Mouse (Mus musculus) cortical plate, adult 2 months (tissue): ENCODE data around the gene Cited2.

Experiments
- CTCF ChIP-seq: fragments of 200-500 bp; IDR thresholded peaks from 2 replicates; pipeline ENCODE4 v1.5.1; 2011; ENCODE audit warnings: mild to moderate bottlenecking, control low read depth, low read length; ENCODE audit not compliant: insufficient read depth; ENCODE audit errors: extremely low read depth
- POLR2A ChIP-seq: fragments of 200-500 bp; IDR thresholded peaks from 2 replicates; pipeline ENCODE4 v1.6.1; 2011; ENCODE audit warnings: mild to moderate bottlenecking, low read length, control low read depth; ENCODE audit not compliant: insufficient read depth; ENCODE audit errors: extremely low read depth

DNA sequence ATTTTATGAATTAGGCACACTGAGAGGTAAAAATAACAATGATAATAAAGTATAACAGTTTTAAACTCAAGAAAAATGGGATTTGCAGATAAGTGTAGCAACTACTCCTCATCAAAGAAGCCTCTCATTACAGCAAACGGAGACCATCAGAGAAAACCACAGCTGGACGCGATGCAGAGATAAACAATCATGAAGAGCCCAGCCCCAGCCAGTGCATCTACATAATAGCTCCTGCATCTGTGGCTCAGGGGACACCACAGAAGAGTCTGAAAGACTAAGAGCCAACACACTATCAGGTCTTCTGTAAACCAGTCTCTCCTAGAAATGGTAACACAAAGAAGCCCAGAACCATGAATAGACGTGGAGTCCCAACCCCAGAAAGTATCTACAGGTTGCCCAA, 45.7 kb upstream of the Cited2 start:
- TF ChIP-seq CTCF (no peak), POLR2A (no peak)
